ENCODE assay signal across 10 mouse cellular contexts in genomic region chr10:70363054-70363453, GRCm38 (mm10).
DNase-seq lines count a peak whose midpoint lies in the region; ATAC-seq and TF ChIP-seq lines count a peak whose summit lies in the region.
"Had no signal": no experiment of that assay in that cellular context is flagged by ENCODE, and none has a peak within 500 bp of the region (broad histone marks: within the 10 kb centered on the region; RNA-seq: fewer than 3 reads in every experiment).

No protein-coding gene starts in this region.

- no peak overlapping the region for H3K4me2 ChIP-seq in forebrain, postnatal 0 days (ENCODE audit: low read depth)
- H3K4me2 ChIP-seq in forebrain, embryonic 13.5 days, result no peak overlapping the region
- H3K4me2 ChIP-seq: embryonic facial prominence, embryonic 15.5 days had no signal

- TF ChIP-seq POLR2A in lung, adult 2 months (IDR thresholded peaks at IDR 0.05; ENCODE audit: borderline replicate concordance, extremely low read depth, low read depth, low read length), result no peak

- WGBS in forebrain, postnatal 0 days, result 78% methylated on average over 4 of the region's 4 CpGs
- WGBS in forebrain, embryonic 13.5 days, result 77% methylated on average over 4 of the region's 4 CpGs
- 81% methylated on average over 4 of the region's 4 CpGs for WGBS in lung, adult 2 months

- no peaks in the 10 kb centered on the region for H3K27me3 ChIP-seq in forebrain, postnatal 0 days (ENCODE audit: insufficient read depth, low read length)
- no peaks in the 10 kb centered on the region for H3K27me3 ChIP-seq in forebrain, embryonic 13.5 days
- H3K27me3 ChIP-seq: embryonic facial prominence, embryonic 15.5 days; megakaryocyte, embryonic 14.5 days had no signal

- peak; percentile 59 for TF ChIP-seq CTCF in forebrain, postnatal 0 days (IDR thresholded peaks at IDR 0.05; ENCODE audit: low read depth)
- peak; percentile 40; the same call in 1 of the 2 replicates for TF ChIP-seq CTCF in lung, adult 2 months (IDR thresholded peaks at IDR 0.05; ENCODE audit: insufficient read depth, low read length)

- DNase-seq in forebrain, postnatal 0 days, result no peak
- no peak for DNase-seq in lung, adult 2 months
- no peak for DNase-seq in lung, postnatal 4 days
- peak; percentile 23 for DNase-seq in cerebellum, adult 8-10 months
- DNase-seq in mesoderm, embryonic 11.5 days (ENCODE audit: low read depth, low spot score), result peak; percentile 34
- DNase-seq in heart, adult 11 months, result no peak

- H3K4me3 ChIP-seq in forebrain, postnatal 0 days (ENCODE audit: low read depth, low read length), result no peak overlapping the region
- no peak overlapping the region for H3K4me3 ChIP-seq in forebrain, embryonic 13.5 days
- no peak overlapping the region for H3K4me3 ChIP-seq in lung, adult 2 months (replicated peaks; ENCODE audit: extremely low read depth, low read depth, low read length)
- H3K4me3 ChIP-seq: embryonic facial prominence, embryonic 15.5 days; megakaryocyte, embryonic 14.5 days had no signal

- H3K9ac ChIP-seq in forebrain, postnatal 0 days, result no peak overlapping the region
- no peak overlapping the region for H3K9ac ChIP-seq in forebrain, embryonic 13.5 days
- H3K9ac ChIP-seq: embryonic facial prominence, embryonic 15.5 days had no signal

- ATAC-seq in forebrain, postnatal 0 days, result no peak
- ATAC-seq in forebrain, embryonic 13.5 days, result no peak
- no peak for ATAC-seq in inflammation-experienced regulatory T-cells, adult 6 months

- no peaks in the 10 kb centered on the region for H3K4me1 ChIP-seq in forebrain, postnatal 0 days (ENCODE audit: insufficient read depth)
- no peaks in the 10 kb centered on the region for H3K4me1 ChIP-seq in forebrain, embryonic 13.5 days
- H3K4me1 ChIP-seq in lung, adult 2 months (ENCODE audit: control insufficient read depth, insufficient read depth, low read length), result no peaks in the 10 kb centered on the region
- H3K4me1 ChIP-seq: megakaryocyte, embryonic 14.5 days had no signal

- H3K9me3 ChIP-seq in forebrain, postnatal 0 days (ENCODE audit: low read length), result no peaks in the 10 kb centered on the region
- no peaks in the 10 kb centered on the region for H3K9me3 ChIP-seq in forebrain, embryonic 13.5 days (replicated peaks)
- H3K9me3 ChIP-seq: embryonic facial prominence, embryonic 15.5 days had no signal

- no peak overlapping the region for H3K27ac ChIP-seq in forebrain, postnatal 0 days (ENCODE audit: low read depth, low read length)
- no peak overlapping the region for H3K27ac ChIP-seq in forebrain, embryonic 13.5 days
- H3K27ac ChIP-seq: embryonic facial prominence, embryonic 15.5 days had no signal

- H3K36me3 ChIP-seq in forebrain, postnatal 0 days (ENCODE audit: insufficient read depth), result no peaks in the 10 kb centered on the region
- H3K36me3 ChIP-seq in forebrain, embryonic 13.5 days (ENCODE audit: poor library complexity, severe bottlenecking), result no peaks in the 10 kb centered on the region
- H3K36me3 ChIP-seq: embryonic facial prominence, embryonic 15.5 days had no signal

Comparison
In these comparisons a context has a peak if more than half of its experiments do, and no peak if none do; other contexts are left out.
1. DNase-seq: peak in cerebellum, adult 8-10 months (single experiment) and mesoderm, embryonic 11.5 days (single experiment); none in forebrain, postnatal 0 days (single experiment), lung, adult 2 months (single experiment), lung, postnatal 4 days (0 of 2) and heart, adult 11 months (single experiment).